Mouse (Mus musculus): Measurements from ENCODE around the gene Fdxr.
A peak's percentile ranks its signal among the peaks of the same experiment; 100 is the strongest.

The Fdxr gene

DNA sequence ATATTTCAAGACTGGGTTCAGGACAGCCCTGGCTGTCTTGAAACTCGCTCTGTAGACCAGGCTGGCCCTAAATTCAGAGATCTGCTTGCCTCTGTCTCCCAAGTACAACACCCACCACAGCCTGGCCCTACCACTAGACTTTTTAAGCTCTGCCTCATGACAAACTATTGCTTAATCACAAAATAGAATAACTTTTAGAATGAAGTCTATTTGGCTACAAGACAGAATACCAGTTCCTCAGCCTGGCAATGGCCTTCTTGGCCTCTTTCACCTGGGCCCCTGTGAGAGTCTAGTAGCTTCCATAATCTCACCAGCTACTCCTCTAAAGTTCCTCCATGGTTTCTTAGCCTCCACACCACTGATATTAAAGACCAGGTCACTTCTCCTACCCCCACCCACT is 13.5 kb upstream of the Fdxr start:
- no peak for DNase-seq (ENCODE audit: low spot score in 2 of 2)

DNA sequence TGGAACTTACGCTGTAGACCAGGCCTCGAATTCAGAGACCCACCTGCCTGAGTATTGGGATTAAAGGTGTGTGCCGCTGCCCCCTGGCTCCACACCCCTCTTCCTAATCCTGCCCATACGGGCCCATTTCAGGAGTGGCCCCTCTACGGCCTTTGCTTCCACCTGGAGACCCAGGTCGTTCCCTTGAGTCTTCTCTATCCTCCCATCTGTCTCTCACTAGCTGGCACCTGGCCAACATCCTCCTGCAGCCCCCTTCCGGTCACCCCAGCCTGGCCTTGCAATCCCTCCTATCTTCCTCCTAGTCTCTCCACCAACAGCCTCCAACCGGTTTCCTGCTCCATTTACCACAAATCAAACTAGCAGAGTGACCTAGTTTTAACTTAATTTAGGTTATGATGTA is 13.0 kb upstream of the Fdxr start:
- no peak for DNase-seq (ENCODE audit: low spot score in 2 of 2)

DNA sequence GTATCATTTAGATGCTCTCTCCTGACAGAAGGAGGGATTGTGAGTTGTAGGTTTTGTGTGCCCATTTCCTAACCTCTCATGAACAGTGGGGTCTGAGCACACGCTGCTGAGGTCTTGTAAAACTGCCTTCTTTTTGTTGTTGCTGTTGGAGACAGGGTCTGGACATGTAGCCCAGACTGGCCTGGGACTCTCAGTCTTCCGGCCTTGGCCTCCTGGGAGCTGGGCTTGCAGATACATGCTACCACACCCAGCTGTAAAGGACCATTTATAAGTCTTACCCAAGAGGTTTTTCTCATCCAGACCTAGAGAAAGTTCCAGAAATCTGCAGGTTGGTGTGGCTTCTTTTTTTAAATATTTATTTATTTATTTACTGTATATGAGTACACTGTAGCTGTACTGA is 11.5 kb upstream of the Fdxr start:
- no peak for DNase-seq (ENCODE audit: low spot score in 2 of 2)

DNA sequence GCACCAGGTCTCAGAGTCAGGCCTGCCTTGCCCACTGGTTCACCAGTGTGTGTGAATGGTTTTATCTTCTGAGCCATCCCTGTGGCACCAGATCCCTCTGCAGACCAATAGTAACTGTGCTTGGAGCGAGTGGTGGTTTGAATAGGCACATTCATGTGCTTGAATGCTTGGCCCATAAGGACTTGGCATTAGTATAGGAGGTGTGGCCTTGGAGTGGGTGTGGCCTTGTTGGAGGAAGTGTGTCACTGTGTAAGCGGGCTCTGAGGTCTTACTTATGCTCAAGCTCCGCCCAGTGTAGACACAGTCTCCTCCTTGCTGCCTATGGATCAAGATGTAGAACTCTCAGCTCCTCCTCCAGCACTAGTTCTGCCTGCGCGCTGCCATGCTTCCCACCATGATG is 10.5 kb upstream of the Fdxr start:
- DNase-seq (ENCODE audit: low spot score in 2 of 2), result no peak

DNA sequence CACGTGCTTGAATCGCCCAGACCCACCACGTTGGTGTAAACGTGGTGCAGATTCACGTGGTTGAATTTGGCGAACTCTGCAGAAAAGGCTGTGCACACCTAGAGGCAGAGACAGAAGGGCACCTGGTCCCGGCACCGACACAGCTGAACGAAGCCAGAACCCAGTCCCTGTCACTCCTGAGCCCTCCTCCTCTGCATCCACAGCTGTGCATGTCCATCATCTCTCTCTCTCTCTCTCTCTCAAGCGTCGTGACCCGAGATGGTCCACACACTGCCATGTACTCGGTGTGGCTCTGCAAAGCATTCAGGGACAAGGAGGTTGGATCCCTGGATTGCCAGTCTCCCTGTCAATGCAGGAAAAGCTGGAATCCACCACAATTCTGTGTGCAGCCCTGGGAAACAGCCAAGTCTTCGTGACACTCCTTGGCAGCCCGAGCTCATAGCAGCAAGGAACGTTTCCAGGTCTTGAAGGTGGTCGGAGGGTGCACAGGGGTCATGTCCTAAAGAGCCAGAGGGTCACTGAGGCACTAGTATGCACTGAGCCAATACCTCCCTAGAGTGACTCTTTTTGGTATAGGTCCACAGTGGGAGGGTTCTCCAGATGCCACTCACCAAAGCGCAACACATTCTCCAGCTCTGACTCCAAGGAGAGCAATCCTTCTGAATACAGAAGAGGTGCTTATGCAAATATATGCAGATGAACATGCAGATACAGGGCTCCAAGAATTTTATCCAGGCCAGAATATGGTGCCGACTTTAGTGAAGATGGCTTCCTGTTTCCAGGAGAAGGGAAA is 9.5 kb upstream of the Fdxr start:
- DNase-seq (ENCODE audit: low spot score in 2 of 2), result no peak

DNA sequence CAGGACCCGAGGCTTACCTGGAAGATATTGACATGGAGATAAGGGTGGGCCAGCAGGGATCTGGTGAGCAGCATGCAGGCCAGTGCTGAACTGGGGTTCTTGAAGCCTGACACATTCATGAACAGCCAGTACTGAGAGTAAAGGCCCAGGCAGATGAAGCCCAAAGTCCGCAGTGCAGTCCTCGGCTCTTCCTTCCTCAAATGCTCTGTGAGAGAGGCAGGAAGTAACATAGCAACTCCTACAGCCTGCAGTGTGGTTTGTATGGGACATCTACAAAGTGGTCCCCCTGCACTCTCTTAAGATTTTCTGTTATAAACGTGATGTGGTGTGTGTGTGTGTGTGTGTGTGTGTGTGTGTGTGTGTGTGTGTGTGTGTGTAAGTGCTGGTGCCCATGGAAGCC is 8.4 kb upstream of the Fdxr start:
- no peak for DNase-seq (ENCODE audit: low spot score in 2 of 2)

DNA sequence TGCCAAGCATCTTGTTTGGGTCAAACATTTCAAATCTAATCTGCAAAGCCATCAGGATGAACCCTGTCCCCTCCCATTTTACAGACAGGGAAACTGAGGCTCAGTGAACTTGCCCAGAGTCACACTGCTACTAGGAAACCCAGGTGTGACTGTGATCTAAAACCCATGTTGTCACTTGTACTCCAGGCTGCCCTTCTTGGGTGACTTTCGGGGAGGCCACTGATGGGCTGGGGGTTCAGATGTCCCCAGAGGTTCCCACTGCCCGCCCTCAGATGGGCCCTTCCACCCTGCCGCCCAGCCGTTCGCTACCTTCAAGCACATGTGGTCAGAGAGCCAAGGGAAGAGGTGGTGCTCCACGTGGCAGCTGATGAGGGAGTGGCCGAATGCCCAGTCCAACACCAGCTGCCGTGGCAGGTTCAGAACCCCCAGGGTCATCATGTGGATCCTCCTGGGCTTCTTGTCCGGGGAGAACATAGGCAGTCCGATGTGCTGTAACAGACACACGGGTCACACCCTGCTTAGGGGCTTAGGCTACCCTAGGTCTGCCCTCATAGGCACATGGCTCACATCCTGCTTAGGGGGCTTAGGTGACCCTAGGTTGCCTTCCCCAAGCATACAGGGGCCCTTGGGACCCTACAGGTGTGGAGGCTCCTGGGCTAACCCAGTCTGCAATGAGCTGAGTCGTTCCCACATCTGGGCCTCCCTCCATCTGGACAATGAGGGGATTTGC is 7.2 kb upstream of the Fdxr start:
- DNase-seq (ENCODE audit: low spot score in 2 of 2), result no peak

DNA sequence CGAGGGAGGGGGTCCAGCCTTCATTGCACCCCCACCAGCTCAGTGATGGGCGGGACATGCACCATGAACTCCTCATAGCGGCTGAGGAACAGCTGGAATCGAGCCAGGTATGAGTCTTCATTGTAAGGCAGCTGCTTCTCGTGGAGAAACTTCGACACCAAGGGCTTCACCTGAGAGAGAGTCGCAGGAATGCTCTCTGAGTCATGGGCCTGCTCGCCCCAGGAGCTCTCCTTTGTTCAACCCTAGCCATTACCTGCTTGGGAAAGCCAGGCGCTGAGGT is 6.6 kb upstream of the Fdxr start:
- DNase-seq (ENCODE audit: low spot score in 2 of 2), result no peak

DNA sequence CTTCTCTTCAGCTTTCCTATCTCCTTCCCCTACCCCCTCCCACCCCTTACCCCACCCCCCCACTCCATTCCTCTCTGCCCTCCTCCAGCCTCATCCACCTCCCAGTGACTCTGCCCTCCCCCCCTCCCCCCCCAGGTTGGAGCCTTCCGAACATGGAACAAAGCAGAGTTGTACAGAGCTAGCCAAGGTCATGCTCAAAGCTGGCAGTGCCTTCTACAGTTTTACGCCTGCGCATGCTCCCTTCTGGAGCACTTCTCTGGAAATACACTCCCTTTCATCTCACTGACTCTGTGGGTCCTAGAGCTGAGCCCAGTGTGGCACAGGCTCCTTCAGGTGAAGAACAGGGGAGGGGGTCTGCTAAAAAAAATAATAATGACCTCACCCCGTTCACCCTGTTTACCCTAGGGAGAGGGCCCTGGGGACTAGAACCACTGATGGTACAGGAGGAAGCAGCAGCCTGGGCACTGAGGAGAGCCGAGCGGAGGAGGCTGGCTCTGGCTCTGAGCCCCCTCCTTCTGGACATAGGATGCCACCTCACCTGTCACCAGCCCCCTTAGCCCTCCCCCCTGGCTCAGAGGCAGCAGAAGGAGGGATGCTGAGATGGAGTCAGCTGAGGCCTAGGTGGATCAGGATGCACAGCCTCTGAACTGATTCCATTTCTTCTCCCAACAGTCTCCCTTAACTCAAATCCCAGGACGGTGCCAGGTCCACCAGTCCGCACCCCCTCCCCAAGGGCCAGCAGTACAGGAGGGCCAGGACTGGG is 6.1 kb upstream of the Fdxr start:
- DNase-seq (ENCODE audit: low spot score in 2 of 2), result no peak

DNA sequence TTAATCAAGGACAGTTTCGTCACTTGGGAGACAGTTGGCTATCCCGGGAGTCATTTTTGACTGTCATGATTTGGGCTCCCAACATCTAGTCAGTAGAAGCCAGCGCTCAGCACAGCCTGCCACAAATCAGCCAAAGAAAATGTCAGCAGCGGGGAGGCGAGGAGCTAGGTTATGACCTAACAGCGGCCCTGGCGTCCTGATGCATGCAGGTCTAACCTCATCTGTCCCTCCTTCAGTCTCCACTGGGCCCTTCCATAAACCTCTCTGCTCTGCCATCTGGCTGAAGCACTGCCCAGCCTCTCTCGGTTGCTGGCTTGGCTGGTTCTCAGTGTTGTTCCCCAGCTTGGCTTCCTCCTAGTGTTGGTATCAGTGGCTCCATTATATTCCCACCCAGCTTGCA is 5.4 kb upstream of the Fdxr start:
- peak; percentile 59 to 61 for DNase-seq (ENCODE audit: low spot score in 2 of 2)

DNA sequence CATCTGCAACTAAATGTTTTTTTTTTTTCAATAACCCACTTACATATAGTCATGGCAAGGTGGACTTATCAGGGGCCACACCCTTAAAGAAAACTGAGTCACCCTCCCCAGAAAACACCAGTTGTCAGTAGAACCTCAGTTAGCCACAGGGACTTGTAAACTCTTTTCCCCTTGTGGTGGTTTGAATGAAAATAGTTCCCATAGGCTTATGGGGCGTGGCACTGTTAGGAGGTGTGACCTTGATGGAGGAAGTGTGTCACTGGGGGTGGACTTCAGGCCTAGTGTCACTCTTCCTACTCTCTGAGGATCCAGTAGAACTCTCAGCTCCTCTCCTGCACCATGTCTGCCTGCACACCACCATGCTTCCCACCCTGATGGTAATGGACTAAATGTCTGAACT is 2.9 kb upstream of the Fdxr start:
- no peak for DNase-seq (ENCODE audit: low spot score in 2 of 2)

DNA sequence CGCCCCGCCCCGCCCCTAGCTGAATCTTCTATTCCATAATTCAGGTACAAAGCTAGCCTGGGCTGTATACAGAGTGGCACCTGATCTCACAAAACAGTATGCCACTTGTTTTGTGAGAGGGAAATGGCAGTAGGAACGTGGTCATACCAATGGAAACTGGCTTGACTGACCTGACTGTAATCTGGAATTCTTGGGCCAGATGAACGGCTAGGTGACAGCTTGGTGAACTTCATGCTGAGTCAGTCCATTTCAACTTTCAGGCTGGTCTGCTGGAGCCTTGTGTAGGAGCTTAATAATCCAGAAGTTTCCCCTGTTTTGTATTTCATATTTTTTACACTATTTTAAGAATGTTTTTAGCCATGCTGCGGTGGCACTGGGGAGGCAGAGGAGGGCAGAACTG is 1.3 kb upstream of the Fdxr start:
- no peak for DNase-seq (ENCODE audit: low spot score in 2 of 2)

DNA sequence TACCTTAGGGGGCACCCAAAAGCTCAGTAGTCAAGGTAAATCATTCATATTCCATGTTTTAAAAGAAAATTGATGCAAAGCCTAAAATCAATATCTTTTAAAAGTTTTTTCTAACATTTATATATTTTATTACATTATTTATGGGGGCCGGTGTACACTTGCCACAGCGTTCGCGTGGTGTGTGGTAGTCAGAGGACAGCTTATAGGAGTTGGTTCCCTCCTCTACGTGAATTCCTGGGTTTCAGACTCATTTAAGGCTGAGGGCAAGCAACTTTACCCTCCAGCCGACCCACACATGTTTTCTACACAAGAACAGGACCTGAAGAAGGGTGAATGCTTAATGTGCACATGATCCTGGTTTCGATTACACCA is 740 bp upstream of the Fdxr start:
- DNase-seq (ENCODE audit: low spot score in 2 of 2), result no peak

DNA sequence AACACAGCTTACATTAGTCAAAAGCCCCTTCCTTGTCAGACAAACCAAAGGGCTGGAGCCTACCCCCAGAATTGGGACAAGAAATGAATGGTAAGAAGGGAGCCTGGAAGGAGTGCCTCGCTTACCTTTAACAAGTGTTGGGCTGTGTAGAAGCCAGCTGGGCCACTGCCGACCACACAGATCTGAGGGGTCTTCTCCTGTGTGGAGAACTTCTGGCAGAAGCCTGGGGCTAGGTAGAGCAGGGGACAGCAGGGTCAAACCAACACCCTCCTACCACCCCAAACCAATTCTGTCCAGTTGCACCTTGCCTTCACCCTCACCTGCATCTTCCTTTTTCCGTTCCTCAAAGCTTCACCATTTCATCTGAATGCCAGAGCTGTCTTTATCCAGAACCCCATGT is 896 bp downstream of the Fdxr start:
- DNase-seq (ENCODE audit: low spot score in 2 of 2), result no peak

DNA sequence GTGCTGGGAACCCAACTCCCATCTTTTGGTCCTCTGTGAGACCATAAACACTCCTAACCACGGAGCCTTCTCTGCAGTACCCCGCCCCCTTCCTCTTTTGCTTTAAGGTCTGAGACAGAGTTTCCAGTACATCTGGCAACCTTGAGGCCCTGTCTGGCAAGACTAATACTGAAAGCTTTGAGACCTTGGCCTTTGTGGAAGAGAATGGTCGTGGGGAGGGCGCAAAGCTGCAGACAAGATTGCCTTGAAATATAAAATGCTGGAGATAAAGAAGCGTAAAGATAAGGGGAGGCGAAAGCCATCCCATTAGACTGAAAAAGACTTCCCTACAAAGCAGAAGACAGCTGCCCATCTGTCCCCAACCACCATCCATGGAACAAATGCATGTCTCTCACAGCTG is 1.3 kb downstream of the Fdxr start:
- DNase-seq (ENCODE audit: low spot score in 2 of 2), result no peak

DNA sequence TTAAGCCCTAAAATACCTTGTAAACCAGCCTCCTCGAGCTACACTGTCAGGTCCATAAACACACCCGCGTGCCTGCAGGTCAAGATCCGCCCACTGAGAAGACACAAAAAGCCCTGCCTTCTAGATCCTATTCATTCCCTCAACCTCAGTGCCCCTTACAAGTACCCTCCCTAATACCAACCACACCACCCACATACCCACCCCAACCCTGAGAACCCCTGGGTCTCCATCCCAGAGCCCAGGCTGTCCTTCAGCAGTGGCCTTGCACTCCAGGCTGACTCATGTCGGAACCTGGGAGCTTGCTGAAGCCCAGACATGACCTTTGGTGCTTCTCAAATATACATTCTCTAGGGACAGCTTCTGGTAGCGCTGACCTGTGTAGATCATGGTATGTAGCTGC is 2.1 kb downstream of the Fdxr start:
- no peak for DNase-seq (ENCODE audit: low spot score in 2 of 2)

DNA sequence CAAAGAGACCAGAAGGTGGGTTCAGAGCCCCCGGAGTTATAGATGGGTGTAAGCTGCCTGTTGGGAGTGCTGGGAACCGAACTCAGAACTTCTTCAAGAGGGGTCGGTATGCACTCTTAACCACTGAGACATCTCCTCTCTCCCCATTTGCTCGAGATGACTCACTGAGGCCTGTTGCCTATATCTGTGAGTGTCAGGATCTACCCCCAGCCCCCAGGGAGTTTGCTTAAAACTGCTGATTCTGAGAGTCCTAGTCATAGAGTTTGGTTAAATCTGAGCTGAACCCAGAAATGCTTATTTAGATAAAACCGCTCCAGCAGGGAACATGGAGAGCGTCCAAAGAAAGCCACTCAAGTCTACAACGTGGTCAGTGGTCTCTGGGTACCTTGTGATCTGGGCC is 2.7 kb downstream of the Fdxr start:
- DNase-seq (ENCODE audit: low spot score in 2 of 2), result no peak

DNA sequence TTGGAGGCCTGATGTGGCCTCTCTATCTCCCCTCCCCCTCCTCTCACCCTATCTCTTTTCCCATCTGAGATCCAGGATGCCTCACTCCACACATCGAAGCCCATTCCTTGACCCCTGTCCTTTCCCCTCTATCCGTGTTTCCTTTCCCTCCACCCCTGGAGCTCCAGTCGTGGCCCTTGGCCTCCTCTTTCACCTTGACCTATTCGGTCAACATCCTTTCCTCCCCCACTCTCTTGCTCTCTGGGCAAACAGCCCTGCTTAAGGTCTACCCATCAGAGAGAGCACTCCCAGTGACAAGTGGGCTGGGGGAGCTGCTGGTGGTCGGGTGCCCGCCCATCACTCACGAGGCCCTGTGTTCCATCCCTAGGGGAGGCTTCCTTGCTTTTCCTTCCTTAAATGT is 3.1 kb downstream of the Fdxr start:
- no peak for DNase-seq (ENCODE audit: low spot score in 2 of 2)

DNA sequence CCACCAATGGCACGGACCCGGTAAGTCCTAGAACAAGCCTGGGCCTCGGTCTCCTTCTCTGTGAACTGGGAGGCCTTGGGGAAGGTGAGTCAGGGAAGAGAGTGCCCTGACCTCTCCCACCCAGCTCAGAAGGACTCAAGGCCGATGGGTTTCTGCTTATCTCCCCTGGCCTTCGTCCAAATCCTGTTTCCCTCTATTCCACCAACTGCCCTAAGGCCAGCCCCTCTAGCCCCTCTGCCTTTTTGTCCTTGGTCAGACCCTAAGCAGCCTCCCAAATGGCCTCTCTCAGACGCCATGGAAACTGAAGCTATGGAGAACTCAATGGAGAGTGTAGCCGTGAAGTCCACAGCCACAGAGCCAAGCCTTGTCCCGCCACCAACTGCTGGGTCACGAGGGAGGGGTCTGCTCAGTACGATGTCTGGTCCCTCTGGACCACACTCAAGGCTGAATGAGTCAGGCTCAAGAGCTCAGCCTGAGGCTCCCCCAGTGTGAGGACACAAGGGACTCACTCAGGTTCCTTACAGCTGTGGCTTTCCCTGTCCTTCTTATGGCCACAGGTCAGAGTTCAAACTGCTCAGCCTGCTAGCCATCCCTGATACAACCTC is 3.9 kb downstream of the Fdxr start:
- DNase-seq (ENCODE audit: low spot score in 2 of 2), result no peak

DNA sequence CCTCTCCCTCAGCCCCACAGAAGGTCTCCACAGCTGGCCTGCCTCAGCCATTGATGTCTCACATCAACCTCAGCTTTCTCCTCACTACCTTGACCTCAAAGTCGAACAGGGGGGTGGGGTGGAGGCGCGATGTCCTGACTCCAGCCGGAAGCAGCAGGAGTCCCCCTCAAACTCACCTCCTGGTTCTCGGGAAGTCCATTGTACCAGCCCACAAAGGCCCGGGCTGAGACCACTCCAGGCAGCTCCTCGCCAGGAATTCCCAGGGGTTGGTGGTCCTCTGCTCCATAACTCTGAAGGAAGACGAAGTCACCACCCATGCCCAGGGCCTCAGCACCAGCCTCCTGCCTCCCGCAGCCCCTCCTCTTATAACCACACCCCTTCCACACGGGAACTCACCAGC is 5.4 kb downstream of the Fdxr start:
- no peak for DNase-seq (ENCODE audit: low spot score in 2 of 2)

DNA sequence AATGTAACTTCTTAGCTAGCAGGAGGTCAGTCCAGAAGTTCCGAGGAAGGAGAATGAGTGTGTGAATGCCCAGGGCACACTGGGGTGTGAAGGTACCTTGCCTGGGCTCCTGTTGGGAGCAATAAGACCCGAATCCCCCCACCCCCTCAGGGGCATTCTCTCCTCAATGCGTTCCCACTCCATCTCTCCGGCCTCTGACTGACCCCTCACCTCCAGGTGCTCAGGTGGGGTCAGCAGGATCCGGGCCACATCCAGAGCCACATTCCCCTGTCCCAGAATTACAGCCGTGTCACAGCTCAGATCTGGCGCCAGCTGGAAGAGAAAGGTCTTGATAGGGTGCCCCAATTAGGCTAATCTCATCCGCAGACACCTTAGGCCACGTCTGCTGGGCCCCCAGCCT is 5.8 kb downstream of the Fdxr start:
- no peak for DNase-seq (ENCODE audit: low spot score in 2 of 2)

DNA sequence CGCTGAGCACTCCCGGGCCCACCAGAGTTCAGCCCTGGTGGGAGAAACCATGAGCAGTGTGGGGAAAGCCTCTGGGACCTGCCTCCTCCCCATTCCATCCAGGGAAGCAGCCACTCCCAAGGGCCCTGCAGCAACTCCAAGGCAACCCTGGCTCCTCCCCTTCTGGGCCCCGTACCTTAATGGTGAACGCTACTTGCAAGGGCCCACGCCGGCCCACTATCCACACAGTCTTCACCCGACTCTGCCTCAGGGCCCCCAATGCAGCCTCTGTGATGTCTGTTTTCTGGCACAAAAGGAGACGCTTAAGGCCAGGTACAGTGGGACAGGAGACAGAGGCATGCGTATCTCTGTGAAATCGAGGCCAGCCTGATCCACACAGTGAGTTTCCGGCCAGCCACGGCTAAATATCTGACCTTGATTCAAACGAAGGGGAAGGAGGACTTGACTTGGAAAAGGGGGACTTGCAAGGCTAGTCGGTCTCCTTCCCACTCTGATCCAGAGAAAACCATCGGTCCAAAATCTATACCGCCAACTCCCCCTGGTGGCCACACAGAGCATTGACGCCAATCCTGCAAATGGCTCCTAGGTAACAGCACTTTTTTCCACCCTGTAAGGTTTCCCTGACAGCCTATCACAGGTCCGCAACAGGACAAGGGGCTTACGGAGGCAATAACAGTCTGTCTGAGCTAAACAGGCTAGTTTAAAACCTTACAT is 6.5 kb downstream of the Fdxr start:
- DNase-seq (ENCODE audit: low spot score in 2 of 2), result peak in 1 of 2 experiments; percentile 70
